Mouse (Mus musculus): Measurements from ENCODE around the gene Rasd1. TPM values are rescaled to one million over a fixed set of nuclear protein-coding genes. Genes with fewer than 3 reads are reported as not detected.

The Rasd1 gene
- polyA plus RNA-seq, 1 experiment: 7.2 TPM

DNA sequence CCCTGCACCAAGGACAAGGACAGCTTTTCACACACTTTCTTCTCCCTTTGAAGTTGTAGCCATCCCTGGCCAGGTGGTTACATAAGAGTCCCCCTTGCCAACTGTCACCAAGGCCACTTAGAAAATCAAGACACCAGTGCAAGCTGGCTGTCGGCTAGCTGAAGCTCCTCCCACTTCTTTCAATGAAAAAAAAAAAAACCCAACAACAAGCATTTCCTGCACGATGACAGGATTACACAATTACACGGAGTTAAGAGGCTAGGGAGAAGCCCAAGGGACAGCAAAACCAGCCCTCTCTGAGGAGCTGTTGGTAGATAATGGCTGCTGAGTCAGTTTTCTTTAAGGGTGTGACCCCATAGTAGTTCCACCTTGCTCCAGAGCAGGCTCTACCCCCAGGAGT, 23.4 kb downstream of the Rasd1 start:
- Histone ChIP-seq H3K27me3 (replicated peaks; ENCODE audit: control insufficient read depth, insufficient read depth, low read length) (no peaks in the 10 kb centered on the region), H3K36me3 (ENCODE audit: control insufficient read depth, insufficient read depth, low read length) (no peaks in the 10 kb centered on the region), H3K27ac (ENCODE audit: insufficient read depth, low read depth, low read length) (no peak overlapping the region), H3K4me3 (ENCODE audit: insufficient read depth, low read depth, low read length) (no peak overlapping the region), H3K4me1 (ENCODE audit: control insufficient read depth, insufficient read depth, low read length) (peaks cover 18% of the 10 kb centered on the region)
- peak; percentile 66 for DNase-seq
- 6% methylated on average over 3 of the region's 3 CpGs for whole genome bisulfite sequencing
- TF ChIP-seq CTCF (conservative IDR thresholded peaks at IDR 0.05; ENCODE audit: insufficient read depth, insufficient read length, low read depth, low read length) (no peak), POLR2A (IDR thresholded peaks at IDR 0.05; ENCODE audit: low read depth, low read length) (no peak)

DNA sequence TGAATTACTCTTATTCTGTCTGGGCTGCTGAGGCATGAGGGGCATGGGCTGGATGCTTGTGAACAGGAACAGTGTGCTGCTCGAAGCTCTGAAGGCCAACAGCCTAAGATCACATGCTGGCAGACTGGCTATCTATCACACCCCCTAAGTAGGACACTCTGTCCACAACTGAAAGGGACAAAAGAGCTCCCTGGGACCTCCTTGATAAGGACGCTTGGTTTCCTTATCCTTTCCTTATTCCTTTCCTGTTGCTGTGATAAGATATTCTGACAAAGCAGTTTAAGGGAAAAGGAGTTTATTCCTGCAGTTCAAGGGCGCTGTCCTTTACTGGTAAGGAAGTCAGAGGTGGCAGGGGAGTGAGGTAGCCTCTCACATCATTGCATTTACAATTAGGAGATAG, 24.1 kb downstream of the Rasd1 start:
- no peak overlapping the region for H3K27ac ChIP-seq (ENCODE audit: insufficient read depth, low read depth, low read length)
- WGBS: 77% methylated on average over 3 of the region's 3 CpGs
- DNase-seq: no peak

GRCm38 (mm10) chr11:59939821-59940220, 24.9 kb downstream of the Rasd1 start:
- TF ChIP-seq CTCF (conservative IDR thresholded peaks at IDR 0.05; ENCODE audit: insufficient read depth, insufficient read length, low read depth, low read length): no peak
- TF ChIP-seq POLR2A (IDR thresholded peaks at IDR 0.05; ENCODE audit: low read depth, low read length): no peak
- Histone ChIP-seq H3K4me3 (ENCODE audit: insufficient read depth, low read depth, low read length) (no peak overlapping the region), H3K27me3 (replicated peaks; ENCODE audit: control insufficient read depth, insufficient read depth, low read length) (no peaks in the 10 kb centered on the region), H3K27ac (ENCODE audit: insufficient read depth, low read depth, low read length) (no peak overlapping the region), H3K36me3 (ENCODE audit: control insufficient read depth, insufficient read depth, low read length) (no peaks in the 10 kb centered on the region), H3K4me1 (ENCODE audit: control insufficient read depth, insufficient read depth, low read length) (peaks cover 18% of the 10 kb centered on the region)
- peak; percentile 93 for DNase-seq
- 57% methylated on average over 1 of the region's 1 CpGs for WGBS

More for the DNA sequence above, 24.1 kb downstream of the Rasd1 start:
- H3K4me3 ChIP-seq (ENCODE audit: insufficient read depth, low read depth, low read length): no peak overlapping the region
- no peaks in the 10 kb centered on the region for H3K27me3 ChIP-seq (replicated peaks; ENCODE audit: control insufficient read depth, insufficient read depth, low read length)
- peaks cover 18% of the 10 kb centered on the region for H3K4me1 ChIP-seq (ENCODE audit: control insufficient read depth, insufficient read depth, low read length)
- no peaks in the 10 kb centered on the region for H3K36me3 ChIP-seq (ENCODE audit: control insufficient read depth, insufficient read depth, low read length)
- no peak for TF ChIP-seq CTCF (conservative IDR thresholded peaks at IDR 0.05; ENCODE audit: insufficient read depth, insufficient read length, low read depth, low read length)

DNA sequence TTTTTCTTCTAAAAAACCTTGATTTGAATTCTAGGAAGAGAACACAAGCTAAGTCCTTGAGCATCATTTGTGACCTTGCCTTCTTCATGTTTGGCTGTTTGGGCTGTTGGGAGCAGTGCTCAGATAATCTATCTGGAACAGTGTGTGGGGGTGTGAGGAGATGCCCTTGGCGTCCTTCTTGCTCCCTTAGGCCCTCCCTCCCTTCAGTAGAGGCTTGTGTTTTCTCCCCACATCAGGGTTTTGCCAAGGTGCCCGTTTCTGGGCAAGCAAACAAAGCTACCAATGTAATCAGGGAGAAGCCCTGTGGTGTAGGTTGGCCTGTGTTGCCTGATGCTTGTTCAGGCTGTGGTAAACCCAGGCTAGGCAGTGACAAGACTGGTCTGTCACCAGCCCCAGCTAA, 27.1 kb downstream of the Rasd1 start:
- Histone ChIP-seq H3K27me3 (replicated peaks; ENCODE audit: control insufficient read depth, insufficient read depth, low read length) (no peaks in the 10 kb centered on the region), H3K4me1 (ENCODE audit: control insufficient read depth, insufficient read depth, low read length) (peaks cover 19% of the 10 kb centered on the region), H3K27ac (ENCODE audit: insufficient read depth, low read depth, low read length) (no peak overlapping the region), H3K36me3 (ENCODE audit: control insufficient read depth, insufficient read depth, low read length) (no peaks in the 10 kb centered on the region), H3K4me3 (ENCODE audit: insufficient read depth, low read depth, low read length) (no peak overlapping the region)
- WGBS: 57% methylated on average over 2 of the region's 2 CpGs
- no peak for TF ChIP-seq POLR2A (IDR thresholded peaks at IDR 0.05; ENCODE audit: low read depth, low read length)
- no peak for TF ChIP-seq CTCF (conservative IDR thresholded peaks at IDR 0.05; ENCODE audit: insufficient read depth, insufficient read length, low read depth, low read length)
- no peak for DNase-seq

DNA sequence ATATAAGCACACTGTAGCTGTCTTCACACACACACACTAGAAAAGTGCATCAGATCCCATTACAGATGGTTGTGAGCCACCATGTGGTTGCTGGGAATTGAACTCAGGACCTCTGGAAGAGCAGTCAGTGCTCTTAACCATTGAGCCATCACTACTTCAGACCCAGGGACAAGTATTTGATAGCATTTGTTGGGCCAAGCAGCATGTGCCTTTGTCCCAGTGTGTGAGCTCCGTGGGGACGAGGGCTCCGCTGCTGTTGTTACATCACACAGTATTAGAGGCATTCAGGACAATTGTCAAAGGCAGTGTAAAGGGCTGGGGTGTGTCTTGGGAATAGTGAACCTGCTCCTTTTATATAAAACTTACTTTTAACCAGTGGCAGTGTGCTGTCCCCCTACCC, 27.7 kb downstream of the Rasd1 start:
- no peaks in the 10 kb centered on the region for H3K27me3 ChIP-seq (replicated peaks; ENCODE audit: control insufficient read depth, insufficient read depth, low read length)
- H3K36me3 ChIP-seq (ENCODE audit: control insufficient read depth, insufficient read depth, low read length): no peaks in the 10 kb centered on the region
- DNase-seq: no peak
- 89% methylated on average over 3 of the region's 3 CpGs for WGBS
- H3K4me1 ChIP-seq (ENCODE audit: control insufficient read depth, insufficient read depth, low read length): peaks cover 19% of the 10 kb centered on the region
- no peak overlapping the region for H3K4me3 ChIP-seq (ENCODE audit: insufficient read depth, low read depth, low read length)
- no peak for TF ChIP-seq POLR2A (IDR thresholded peaks at IDR 0.05; ENCODE audit: low read depth, low read length)
- TF ChIP-seq CTCF (conservative IDR thresholded peaks at IDR 0.05; ENCODE audit: insufficient read depth, insufficient read length, low read depth, low read length): no peak
- H3K27ac ChIP-seq (ENCODE audit: insufficient read depth, low read depth, low read length): no peak overlapping the region

DNA sequence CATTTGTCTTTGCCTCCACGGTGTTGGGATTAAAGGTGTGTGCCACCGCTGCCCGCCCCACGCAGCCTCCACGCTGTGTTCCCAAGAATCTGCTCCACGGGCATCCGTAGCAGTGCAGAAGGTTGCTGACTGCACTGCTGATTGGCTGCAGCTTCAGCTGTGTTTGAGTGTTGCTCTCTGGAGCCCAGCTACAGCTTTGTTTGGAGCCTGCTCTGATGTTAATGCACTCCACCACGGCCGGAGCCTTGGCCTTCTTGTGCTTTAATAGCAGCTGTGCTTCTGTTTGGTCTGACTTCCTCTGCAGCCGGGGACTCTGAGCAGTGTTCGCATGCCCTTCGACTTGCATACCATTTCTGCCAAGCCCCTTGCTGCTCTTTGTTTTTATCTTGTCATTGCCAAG, 30.8 kb downstream of the Rasd1 start:
- no peaks in the 10 kb centered on the region for H3K36me3 ChIP-seq (ENCODE audit: control insufficient read depth, insufficient read depth, low read length)
- H3K27me3 ChIP-seq (replicated peaks; ENCODE audit: control insufficient read depth, insufficient read depth, low read length): no peaks in the 10 kb centered on the region
- WGBS: 78% methylated on average over 12 of the region's 12 CpGs
- no peak overlapping the region for H3K27ac ChIP-seq (ENCODE audit: insufficient read depth, low read depth, low read length)
- H3K4me1 ChIP-seq (ENCODE audit: control insufficient read depth, insufficient read depth, low read length): 0 out of 2 replicates have a peak, but pooled peaks cover 3% of the 10 kb centered on the region
- DNase-seq: no peak
- TF ChIP-seq POLR2A (IDR thresholded peaks at IDR 0.05; ENCODE audit: low read depth, low read length) (no peak), CTCF (conservative IDR thresholded peaks at IDR 0.05; ENCODE audit: insufficient read depth, insufficient read length, low read depth, low read length) (no peak)
- H3K4me3 ChIP-seq (ENCODE audit: insufficient read depth, low read depth, low read length): no peak overlapping the region

GRCm38 (mm10) chr11:59932560-59933337, 32.0 kb downstream of the Rasd1 start:
- no peaks in the 10 kb centered on the region for H3K36me3 ChIP-seq (ENCODE audit: control insufficient read depth, insufficient read depth, low read length)
- 50% methylated on average over 9 of the region's 9 CpGs for WGBS
- TF ChIP-seq POLR2A (IDR thresholded peaks at IDR 0.05; ENCODE audit: low read depth, low read length): no peak
- no peak for TF ChIP-seq CTCF (conservative IDR thresholded peaks at IDR 0.05; ENCODE audit: insufficient read depth, insufficient read length, low read depth, low read length)
- no peak overlapping the region for H3K27ac ChIP-seq (ENCODE audit: insufficient read depth, low read depth, low read length)
- H3K4me3 ChIP-seq (ENCODE audit: insufficient read depth, low read depth, low read length): no peak overlapping the region
- no peaks in the 10 kb centered on the region for H3K27me3 ChIP-seq (replicated peaks; ENCODE audit: control insufficient read depth, insufficient read depth, low read length)
- DNase-seq: no peak
- H3K4me1 ChIP-seq (ENCODE audit: control insufficient read depth, insufficient read depth, low read length): 0 out of 2 replicates have a peak, but pooled peaks cover 3% of the 10 kb centered on the region
